Mouse (Mus musculus): Measurements from ENCODE around the gene Mfsd7a. TPM values are rescaled to one million over a fixed set of nuclear protein-coding genes. Genes with fewer than 3 reads are reported as not detected.

Mfsd7a gene
- polyA plus RNA-seq, 1 experiment from 2014 or later, result 0.34 TPM

GRCm38 (mm10) chr5:108461082-108462065 is 12.7 kb upstream of the Mfsd7a start, which contains the start of gene Pcgf3:
TSS of gene Pcgf3 (plus strand) at chr5:108461232.
- Histone ChIP-seq H3K9me3 (replicated peaks) (no peaks in the 10 kb centered on the region), H3K27ac (ENCODE audit: poor library complexity, severe bottlenecking) (peak within 1 kb of the TSS; percentile 79), H3K27me3 (replicated peaks) (peaks cover 10% of the 10 kb centered on the region; the same call in 1 of the 2 replicates), H3K36me3 (no peaks in the 10 kb centered on the region), H3K9ac (peak within 1 kb of the TSS; percentile 93), H3K4me2 (peak within 1 kb of the TSS; percentile 82), H3K4me3 (peak within 1 kb of the TSS; percentile 80), H3K4me1 (replicated peaks) (peaks cover 41% of the 10 kb centered on the region)
- under 1% methylated on average over 60 of the region's 62 CpGs for WGBS
- ATAC-seq (ENCODE audit: insufficient number of reproducible peaks, low FRiP score), result peak; percentile 98

- no peak for ATAC-seq (ENCODE audit: insufficient number of reproducible peaks, low FRiP score)
- Histone ChIP-seq H3K4me1 (replicated peaks) (peaks cover 32% of the 10 kb centered on the region), H3K36me3 (no peaks in the 10 kb centered on the region), H3K27me3 (replicated peaks) (peaks cover 10% of the 10 kb centered on the region; the same call in 1 of the 2 replicates), H3K27ac (ENCODE audit: poor library complexity, severe bottlenecking) (no peak overlapping the region), H3K4me3 (peak overlapping the region; percentile 80), H3K9ac (peak overlapping the region; percentile 93), H3K4me2 (peak overlapping the region; percentile 82), H3K9me3 (replicated peaks) (no peaks in the 10 kb centered on the region)
- 37% methylated on average over 6 of the region's 6 CpGs for WGBS
Observed at GRCm38 (mm10) chr5:108460461-108460860, 11.8 kb upstream of the Mfsd7a start.

DNA sequence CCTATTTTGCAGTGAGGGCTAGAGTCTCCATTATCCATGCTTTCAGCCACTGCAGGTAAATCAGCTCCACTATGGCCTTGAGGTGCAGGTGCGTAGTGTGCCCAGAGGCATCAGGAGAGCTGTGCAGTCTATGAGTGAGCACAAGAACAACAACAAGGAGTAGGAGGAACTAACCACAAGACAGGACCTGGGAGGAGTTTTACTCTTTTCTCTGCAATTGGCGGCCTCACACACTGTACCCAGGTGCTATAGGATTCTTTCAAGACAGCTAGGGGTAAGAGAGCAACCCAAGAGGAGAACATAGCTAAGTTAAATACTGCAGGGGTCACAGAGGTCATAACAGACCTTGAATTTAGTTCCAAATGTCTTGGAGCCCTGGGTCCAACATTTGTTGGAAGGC is 10.0 kb upstream of the Mfsd7a start:
- Histone ChIP-seq H3K27ac (ENCODE audit: poor library complexity, severe bottlenecking) (no peak overlapping the region), H3K4me2 (no peak overlapping the region)
- WGBS, result 74% methylated on average over 2 of the region's 2 CpGs

GRCm38 (mm10) chr5:108454094-108454493 is 5.4 kb upstream of the Mfsd7a start:
- Histone ChIP-seq H3K9me3 (replicated peaks) (no peaks in the 10 kb centered on the region), H3K4me2 (no peak overlapping the region), H3K27me3 (replicated peaks) (0 out of 2 replicates have a peak, but pooled peaks cover 5% of the 10 kb centered on the region), H3K27ac (ENCODE audit: poor library complexity, severe bottlenecking) (no peak overlapping the region), H3K36me3 (no peaks in the 10 kb centered on the region), H3K4me1 (replicated peaks) (peaks cover 8% of the 10 kb centered on the region), H3K9ac (no peak overlapping the region), H3K4me3 (no peak overlapping the region)
- ATAC-seq (ENCODE audit: insufficient number of reproducible peaks, low FRiP score), result no peak
- WGBS, result 51% methylated on average over 3 of the region's 3 CpGs

More for the DNA sequence above, 10.0 kb upstream of the Mfsd7a start:
- Histone ChIP-seq H3K4me1 (replicated peaks) (peaks cover 21% of the 10 kb centered on the region), H3K9me3 (replicated peaks) (no peaks in the 10 kb centered on the region), H3K27me3 (replicated peaks) (peaks cover 10% of the 10 kb centered on the region; the same call in 1 of the 2 replicates), H3K9ac (no peak overlapping the region), H3K36me3 (no peaks in the 10 kb centered on the region), H3K4me3 (no peak overlapping the region)
- ATAC-seq (ENCODE audit: insufficient number of reproducible peaks, low FRiP score), result no peak

- Histone ChIP-seq H3K4me2 (no peak overlapping the region), H3K36me3 (no peaks in the 10 kb centered on the region), H3K4me3 (no peak overlapping the region), H3K27me3 (replicated peaks) (no peaks in the 10 kb centered on the region), H3K9ac (no peak overlapping the region), H3K9me3 (replicated peaks) (no peaks in the 10 kb centered on the region), H3K27ac (ENCODE audit: poor library complexity, severe bottlenecking) (no peak overlapping the region), H3K4me1 (replicated peaks) (peaks cover 11% of the 10 kb centered on the region)
- no peak for ATAC-seq (ENCODE audit: insufficient number of reproducible peaks, low FRiP score)
- 65% methylated on average over 1 of the region's 1 CpGs for WGBS
Observed at GRCm38 (mm10) chr5:108452422-108452821, 3.7 kb upstream of the Mfsd7a start.

DNA sequence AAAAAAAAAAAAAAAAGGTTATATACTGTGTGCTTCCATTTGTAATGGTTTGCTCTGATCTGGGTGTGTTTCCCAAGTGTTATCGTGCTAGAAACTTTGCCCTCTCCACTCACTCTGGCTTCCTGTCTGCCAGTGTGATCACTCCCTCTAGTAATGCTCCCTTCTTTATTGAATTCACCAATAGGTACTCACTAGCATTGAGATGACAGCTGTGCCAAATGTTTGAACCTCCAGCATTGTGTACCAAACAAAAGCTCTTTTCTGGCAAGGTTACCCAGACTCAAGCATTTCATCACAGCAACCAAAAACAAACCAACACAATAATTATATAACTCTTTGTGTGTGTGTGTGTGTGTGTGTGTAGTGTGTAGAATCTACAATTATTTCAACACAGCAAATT is 2.9 kb upstream of the Mfsd7a start:
- ATAC-seq (ENCODE audit: insufficient number of reproducible peaks, low FRiP score), result no peak
- Histone ChIP-seq H3K4me3 (no peak overlapping the region), H3K36me3 (no peaks in the 10 kb centered on the region), H3K4me2 (no peak overlapping the region), H3K27ac (ENCODE audit: poor library complexity, severe bottlenecking) (no peak overlapping the region), H3K9ac (no peak overlapping the region), H3K9me3 (replicated peaks) (no peaks in the 10 kb centered on the region), H3K4me1 (replicated peaks) (peaks cover 11% of the 10 kb centered on the region), H3K27me3 (replicated peaks) (no peaks in the 10 kb centered on the region)
- WGBS, result 75% methylated on average over 1 of the region's 1 CpGs

GRCm38 (mm10) chr5:108450837-108451540 is 2.3 kb upstream of the Mfsd7a start:
- Histone ChIP-seq H3K9me3 (replicated peaks) (no peaks in the 10 kb centered on the region), H3K4me2 (no peak overlapping the region), H3K36me3 (no peaks in the 10 kb centered on the region), H3K4me3 (no peak overlapping the region), H3K9ac (no peak overlapping the region), H3K4me1 (replicated peaks) (peaks cover 11% of the 10 kb centered on the region), H3K27me3 (replicated peaks) (peaks cover 4% of the 10 kb centered on the region; the same call in 1 of the 2 replicates), H3K27ac (ENCODE audit: poor library complexity, severe bottlenecking) (no peak overlapping the region)
- 77% methylated on average over 8 of the region's 8 CpGs for WGBS
- ATAC-seq (ENCODE audit: insufficient number of reproducible peaks, low FRiP score), result no peak

GRCm38 (mm10) chr5:108447857-108448256 is 834 bp downstream of the Mfsd7a start:
- Histone ChIP-seq H3K9ac (no peak overlapping the region), H3K4me1 (replicated peaks) (peaks cover 11% of the 10 kb centered on the region), H3K27me3 (replicated peaks) (peaks cover 11% of the 10 kb centered on the region; the same call in 1 of the 2 replicates), H3K4me2 (peak overlapping the region; percentile 79; the same call in 1 of the 2 replicates), H3K4me3 (0 out of 2 replicates have a peak overlapping the region, but pooled peaks have one; percentile 46), H3K36me3 (no peaks in the 10 kb centered on the region), H3K27ac (ENCODE audit: poor library complexity, severe bottlenecking) (no peak overlapping the region), H3K9me3 (replicated peaks) (no peaks in the 10 kb centered on the region)
- 80% methylated on average over 7 of the region's 7 CpGs for WGBS
- no peak for ATAC-seq (ENCODE audit: insufficient number of reproducible peaks, low FRiP score)

DNA sequence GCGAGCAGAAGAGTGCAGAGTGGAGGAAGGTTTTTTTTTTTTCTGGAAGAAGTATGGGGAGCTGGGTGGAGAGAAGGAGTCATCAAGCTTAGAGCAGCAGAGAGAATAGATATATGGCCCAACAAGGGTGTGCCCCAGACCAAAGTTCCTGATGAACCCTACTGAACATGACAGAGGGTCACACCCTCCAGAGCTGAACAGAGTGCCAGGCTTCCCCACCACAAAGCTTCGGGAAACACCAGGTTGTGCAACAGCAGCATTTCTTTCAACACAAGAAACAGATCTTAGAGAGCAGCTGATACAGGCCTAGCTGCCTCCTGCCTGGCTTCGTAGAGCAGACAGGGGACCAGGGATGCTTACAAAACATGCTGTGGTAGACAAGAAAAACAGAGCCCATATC is 1.7 kb downstream of the Mfsd7a start:
- peaks cover 11% of the 10 kb centered on the region for H3K4me1 ChIP-seq (replicated peaks)
- H3K4me3 ChIP-seq, result no peak overlapping the region
- H3K27me3 ChIP-seq (replicated peaks), result peaks cover 11% of the 10 kb centered on the region; the same call in 1 of the 2 replicates
- H3K9me3 ChIP-seq (replicated peaks), result no peaks in the 10 kb centered on the region
- H3K27ac ChIP-seq (ENCODE audit: poor library complexity, severe bottlenecking), result no peak overlapping the region
- H3K9ac ChIP-seq, result no peak overlapping the region
- ATAC-seq (ENCODE audit: insufficient number of reproducible peaks, low FRiP score), result no peak
- WGBS, result 71% methylated on average over 3 of the region's 3 CpGs
- H3K4me2 ChIP-seq, result no peak overlapping the region
- no peaks in the 10 kb centered on the region for H3K36me3 ChIP-seq

DNA sequence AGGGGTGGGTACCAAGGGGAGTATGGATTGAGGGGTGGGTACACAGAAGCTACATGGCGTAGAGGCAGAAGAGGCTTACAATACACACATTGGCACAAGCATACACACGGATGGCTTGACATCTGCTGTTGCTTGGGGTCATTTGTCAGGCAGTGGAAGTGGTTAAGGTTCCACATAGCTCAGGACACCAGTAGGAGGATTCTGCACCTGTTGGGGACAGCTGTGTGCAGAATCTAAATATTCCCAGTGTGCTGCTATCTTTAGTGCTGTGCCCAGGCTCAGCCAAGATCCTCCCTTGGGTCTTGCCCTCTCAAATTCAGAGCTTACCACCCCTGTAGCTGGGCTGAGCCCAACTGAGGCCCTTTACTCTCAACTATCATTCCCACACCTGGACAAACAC is 12.6 kb downstream of the Mfsd7a start:
- H3K4me1 ChIP-seq (replicated peaks), result peaks cover 15% of the 10 kb centered on the region
- H3K4me3 ChIP-seq, result no peak overlapping the region
- H3K9me3 ChIP-seq (replicated peaks), result no peaks in the 10 kb centered on the region
- H3K4me2 ChIP-seq, result no peak overlapping the region
- no peak for ATAC-seq (ENCODE audit: insufficient number of reproducible peaks, low FRiP score)
- peaks cover 25% of the 10 kb centered on the region for H3K27me3 ChIP-seq (replicated peaks)
- 70% methylated on average over 2 of the region's 2 CpGs for WGBS
- no peak overlapping the region for H3K27ac ChIP-seq (ENCODE audit: poor library complexity, severe bottlenecking)
- peaks cover 17% of the 10 kb centered on the region for H3K36me3 ChIP-seq
- H3K9ac ChIP-seq, result no peak overlapping the region

Measured in heart, embryonic 12.5 days (tissue).